Mouse (Mus musculus) lung, embryonic 14.5 days (tissue): ENCODE data around the gene Ubr2. TPM values are rescaled to one million over a fixed set of nuclear protein-coding genes. Genes with fewer than 3 reads are reported as not detected.

Experiments
- ATAC-seq: fragments of 200-750 bp; cut with Nextera tagmentation; 2 replicates; pipeline ENCODE4 v1.8.0; 2017; ENCODE audit warnings: mild to moderate bottlenecking, moderate TSS enrichment, moderate library complexity; ENCODE audit not compliant: insufficient read depth
- DNase-seq: peaks from one replicate; pipeline ENCODE4 v3.0.0-alpha.2; 2015
- H3K27ac ChIP-seq: fragments of 300-500 bp; sonication (generic); 2 replicates; pipeline ENCODE4 v1.5.1; 2014; ENCODE audit warnings: low read depth, mild to moderate bottlenecking, moderate library complexity
- H3K27me3 ChIP-seq: fragments of 300-500 bp; sonication (generic); 2 replicates; pipeline ENCODE4 v1.6.1; 2014; ENCODE audit warnings: low read length, control low read depth; ENCODE audit not compliant: insufficient read depth
- H3K36me3 ChIP-seq: fragments of 300-500 bp; sonication (generic); 2 replicates; pipeline ENCODE4 v1.6.1; 2014; ENCODE audit warnings: control low read depth; ENCODE audit not compliant: insufficient read depth
- H3K4me1 ChIP-seq: fragments of 300-500 bp; sonication (generic); 2 replicates; pipeline ENCODE4 v1.6.1; 2014; ENCODE audit warnings: antibody characterized with exemption, control low read depth; ENCODE audit not compliant: insufficient read depth
- H3K4me2 ChIP-seq: fragments of 300-500 bp; sonication (generic); 2 replicates; pipeline ENCODE4 v1.6.1; 2014; ENCODE audit warnings: mild to moderate bottlenecking
- H3K4me3 ChIP-seq: fragments of 300-500 bp; sonication (generic); 2 replicates; pipeline ENCODE4 v1.5.1; 2014; ENCODE audit warnings: low read depth, low read length
- H3K9ac ChIP-seq: fragments of 300-500 bp; sonication (generic); 2 replicates; pipeline ENCODE4 v1.6.1; 2014
- H3K9me3 ChIP-seq: fragments of 300-500 bp; sonication (generic); 2 replicates; pipeline ENCODE4 v1.6.1; 2016; ENCODE audit warnings: low read depth, low read length, control low read depth
- CTCF ChIP-seq: IDR thresholded peaks from 2 replicates; pipeline ENCODE4 v1.5.1; 2016; ENCODE audit warnings: antibody characterized with exemption, low read depth
- whole genome bisulfite sequencing: fragments of 180-500 bp; shearing (Covaris S2); extraction: QIAGEN DNeasy Blood & Tissue Kit; methylation state at CpG from one replicate; pipeline ENCODE4 v1.1.7; 2014; 5-methylcytosine and 5-hydroxymethylcytosine counted together
- polyA plus RNA-seq: library from polyadenylated mRNA; unstranded; fragments of >200 nt; fragmentation: Nextera tagmentation; extraction: Ambion mirVana; gene quantifications from 2 replicates; pipeline ENCODE4 v1.2.1, GENCODE M21; 2014

Gene Ubr2
- polyA plus RNA-seq, 1 experiment from 2014 or later = 28.6 TPM

- Histone ChIP-seq H3K4me3 (no peak overlapping the region), H3K9me3 (no peaks in the 10 kb centered on the region), H3K27me3 (no peaks in the 10 kb centered on the region), H3K27ac (no peak overlapping the region), H3K36me3 (peaks cover 98% of the 10 kb centered on the region), H3K9ac (no peak overlapping the region), H3K4me2 (no peak overlapping the region), H3K4me1 (no peaks in the 10 kb centered on the region)
- ATAC-seq = no peak
- 78% methylated on average over 2 of the region's 2 CpGs for WGBS
- no peak; the same call in 1 of the 2 replicates for TF ChIP-seq CTCF
- DNase-seq = no peak
Measured at GRCm38 (mm10) chr17:46958045-46958444, 52.3 kb downstream of the Ubr2 start.

- WGBS = 91% methylated on average over 9 of the region's 9 CpGs
- Histone ChIP-seq H3K4me2 (no peak overlapping the region), H3K27ac (no peak overlapping the region), H3K36me3 (peaks cover 82% of the 10 kb centered on the region), H3K9me3 (no peaks in the 10 kb centered on the region), H3K4me3 (no peak overlapping the region), H3K27me3 (no peaks in the 10 kb centered on the region), H3K4me1 (no peaks in the 10 kb centered on the region), H3K9ac (no peak overlapping the region)
- DNase-seq (no peak), ATAC-seq (no peak)
- no peak for TF ChIP-seq CTCF
Measured at GRCm38 (mm10) chr17:46946276-46946675, 64.1 kb downstream of the Ubr2 start.

GRCm38 (mm10) chr17:46942421-46942820 lies 67.9 kb downstream of the Ubr2 start:
- Histone ChIP-seq H3K27ac (no peak overlapping the region), H3K36me3 (peaks cover 97% of the 10 kb centered on the region), H3K27me3 (no peaks in the 10 kb centered on the region), H3K4me1 (no peaks in the 10 kb centered on the region), H3K9ac (no peak overlapping the region), H3K9me3 (no peaks in the 10 kb centered on the region), H3K4me2 (no peak overlapping the region), H3K4me3 (no peak overlapping the region)
- ATAC-seq = no peak
- no peak for DNase-seq
- WGBS = 93% methylated on average over 9 of the region's 9 CpGs
- TF ChIP-seq CTCF = no peak

- H3K36me3 ChIP-seq = peaks cover 97% of the 10 kb centered on the region
- H3K27ac ChIP-seq = no peak overlapping the region
- 91% methylated on average over 8 of the region's 8 CpGs for WGBS
- no peak overlapping the region for H3K9ac ChIP-seq
- H3K4me2 ChIP-seq = no peak overlapping the region
- H3K4me3 ChIP-seq = no peak overlapping the region
- H3K27me3 ChIP-seq = no peaks in the 10 kb centered on the region
- no peaks in the 10 kb centered on the region for H3K9me3 ChIP-seq
- no peak for DNase-seq
- H3K4me1 ChIP-seq = no peaks in the 10 kb centered on the region
- TF ChIP-seq CTCF = no peak
- ATAC-seq = no peak
Measured at GRCm38 (mm10) chr17:46940461-46940860, 69.9 kb downstream of the Ubr2 start.

GRCm38 (mm10) chr17:46933557-46934348 lies 76.6 kb downstream of the Ubr2 start:
- Histone ChIP-seq H3K27me3 (no peaks in the 10 kb centered on the region), H3K36me3 (peaks cover 98% of the 10 kb centered on the region), H3K4me1 (no peaks in the 10 kb centered on the region), H3K27ac (no peak overlapping the region), H3K4me2 (no peak overlapping the region), H3K9ac (no peak overlapping the region), H3K9me3 (no peaks in the 10 kb centered on the region), H3K4me3 (no peak overlapping the region)
- TF ChIP-seq CTCF = peak; percentile 76
- ATAC-seq = no peak
- 78% methylated on average over 19 of the region's 19 CpGs for WGBS
- peak; percentile 81 for DNase-seq

- H3K9ac ChIP-seq = no peak overlapping the region
- H3K4me2 ChIP-seq = no peak overlapping the region
- no peaks in the 10 kb centered on the region for H3K9me3 ChIP-seq
- no peak for DNase-seq
- H3K27ac ChIP-seq = no peak overlapping the region
- no peak overlapping the region for H3K4me3 ChIP-seq
- no peak for ATAC-seq
- H3K36me3 ChIP-seq = peaks cover 95% of the 10 kb centered on the region
- WGBS = 89% methylated on average over 5 of the region's 5 CpGs
- no peak for TF ChIP-seq CTCF
- H3K4me1 ChIP-seq = no peaks in the 10 kb centered on the region
- H3K27me3 ChIP-seq = no peaks in the 10 kb centered on the region
Measured at GRCm38 (mm10) chr17:46932961-46933360, 77.4 kb downstream of the Ubr2 start.

GRCm38 (mm10) chr17:46929897-46930296 lies 80.5 kb downstream of the Ubr2 start:
- H3K27me3 ChIP-seq = no peaks in the 10 kb centered on the region
- H3K36me3 ChIP-seq = peaks cover 71% of the 10 kb centered on the region
- H3K4me3 ChIP-seq = no peak overlapping the region
- no peak overlapping the region for H3K9ac ChIP-seq
- no peak for ATAC-seq
- no peak for TF ChIP-seq CTCF
- no peaks in the 10 kb centered on the region for H3K9me3 ChIP-seq
- H3K4me1 ChIP-seq = no peaks in the 10 kb centered on the region
- WGBS = 83% methylated on average over 7 of the region's 7 CpGs
- DNase-seq = no peak
- H3K4me2 ChIP-seq = no peak overlapping the region
- H3K27ac ChIP-seq = no peak overlapping the region
